Mouse (Mus musculus) forebrain, postnatal 0 days (tissue): ENCODE data around the gene Sarnp. TPM values are rescaled to one million over a fixed set of nuclear protein-coding genes. Genes with fewer than 3 reads are reported as not detected.

Experiments used
- ATAC-seq: fragments of 200-750 bp; cut with Nextera tagmentation; 2 replicates; pipeline ENCODE4 v1.8.0; 2017; ENCODE audit warnings: mild to moderate bottlenecking, moderate library complexity
- DNase-seq: peaks from one replicate; pipeline ENCODE4 v3.0.0-alpha.2; 2015
- H3K27ac ChIP-seq: fragments of 300-500 bp; sonication (generic); 2 replicates; pipeline ENCODE4 v1.5.1; 2014; ENCODE audit warnings: low read depth, mild to moderate bottlenecking, antibody characterized with exemption, low read length, moderate library complexity, mixed read lengths
- H3K27me3 ChIP-seq: fragments of 300-500 bp; sonication (generic); 2 replicates; pipeline ENCODE4 v1.6.1; 2014; ENCODE audit warnings: mild to moderate bottlenecking, low read length, mixed read lengths; ENCODE audit not compliant: insufficient read depth
- H3K36me3 ChIP-seq: fragments of 300-500 bp; sonication (generic); 2 replicates; pipeline ENCODE4 v1.6.1; 2014; ENCODE audit warnings: mild to moderate bottlenecking, moderate library complexity; ENCODE audit not compliant: insufficient read depth
- H3K4me1 ChIP-seq: fragments of 300-500 bp; sonication (generic); 2 replicates; pipeline ENCODE4 v1.6.1; 2014; ENCODE audit warnings: antibody characterized with exemption; ENCODE audit not compliant: insufficient read depth
- H3K4me2 ChIP-seq: fragments of 300-500 bp; sonication (generic); 2 replicates; pipeline ENCODE4 v1.6.1; 2014; ENCODE audit warnings: low read depth, mild to moderate bottlenecking, moderate library complexity
- H3K4me3 ChIP-seq: fragments of 300-500 bp; sonication (generic); 2 replicates; pipeline ENCODE4 v1.5.1; 2014; ENCODE audit warnings: low read depth, low read length, mixed read lengths
- H3K9ac ChIP-seq: fragments of 300-500 bp; sonication (generic); 2 replicates; pipeline ENCODE4 v1.6.1; 2014; ENCODE audit warnings: mild to moderate bottlenecking
- H3K9me3 ChIP-seq: fragments of 300-500 bp; sonication (generic); 2 replicates; pipeline ENCODE4 v1.6.1; 2016; ENCODE audit warnings: low read length
- CTCF ChIP-seq: sonication (generic); IDR thresholded peaks from 2 replicates; pipeline ENCODE4 v1.5.1; 2016; ENCODE audit warnings: antibody characterized with exemption, control low read depth, low read depth
- WGBS: fragments of 180-500 bp; shearing (Covaris S2); extraction: QIAGEN DNeasy Blood & Tissue Kit; methylation state at CpG from one replicate; pipeline ENCODE4 v1.1.7; 2014; 5-methylcytosine and 5-hydroxymethylcytosine counted together
- polyA plus RNA-seq: library from polyadenylated mRNA; unstranded; fragments of >200 nt; fragmentation: Nextera tagmentation; extraction: Ambion mirVana; gene quantifications from 2 replicates; pipeline ENCODE4 v1.2.1, GENCODE M21; 2015
- total RNA-seq: library from RNA; depleted of rRNA; stranded (reverse); fragments of >200 nt; gene quantifications from 2 replicates; pipeline ENCODE4 v1.2.3, GENCODE M21; 2014

Gene Sarnp
- total and polyA plus RNA-seq, 2 experiments from 2014 or later = 54.6 to 146 TPM

GRCm38 (mm10) chr10:128890383-128891295 is 73.5 kb downstream of the Sarnp start:
- no peaks in the 10 kb centered on the region for H3K27me3 ChIP-seq
- peaks cover 18% of the 10 kb centered on the region for H3K4me1 ChIP-seq
- peak overlapping the region; percentile 72 for H3K9ac ChIP-seq
- ATAC-seq (no peak; the same call in 1 of the 2 replicates), DNase-seq (no peak)
- H3K36me3 ChIP-seq = peaks cover 7% of the 10 kb centered on the region; the same call in 1 of the 2 replicates
- 3% methylated on average over 40 of the region's 40 CpGs for WGBS
- peak overlapping the region; percentile 86 for H3K4me3 ChIP-seq
- H3K4me2 ChIP-seq = peak overlapping the region; percentile 82
- H3K9me3 ChIP-seq = no peaks in the 10 kb centered on the region
- peak overlapping the region; percentile 89 for H3K27ac ChIP-seq
- TF ChIP-seq CTCF = no peak

- H3K9me3 ChIP-seq = no peaks in the 10 kb centered on the region
- peaks cover 18% of the 10 kb centered on the region for H3K4me1 ChIP-seq
- H3K27me3 ChIP-seq = no peaks in the 10 kb centered on the region
- peak within 1 kb of the TSS; percentile 89 for H3K27ac ChIP-seq
- peak within 1 kb of the TSS; percentile 86 for H3K4me3 ChIP-seq
- ATAC-seq (peak; percentile 88), DNase-seq (peak; percentile 91)
- TF ChIP-seq CTCF = peak; percentile 12; the same call in 1 of the 2 replicates
- H3K9ac ChIP-seq = peak within 1 kb of the TSS; percentile 72
- WGBS = 1% methylated on average over 79 of the region's 89 CpGs
- peaks cover under 1% of the 10 kb centered on the region; the same call in 1 of the 2 replicates for H3K36me3 ChIP-seq
- H3K4me2 ChIP-seq = peak within 1 kb of the TSS; percentile 82
These were observed 74.4 kb downstream of the Sarnp start, which contains the start of gene Gdf11 for GRCm38 (mm10) chr10:128891296-128892094. Gdf11 (minus strand) TSS chr10:128891718.

GRCm38 (mm10) chr10:128892246-128892645 is 75.1 kb downstream of the Sarnp start:
- ATAC-seq = no peak; the same call in 1 of the 2 replicates
- H3K4me1 ChIP-seq = peaks cover 18% of the 10 kb centered on the region

GRCm38 (mm10) chr10:128895437-128895836 is 78.3 kb downstream of the Sarnp start:
- DNase-seq = peak; percentile 92
- peak; percentile 23; the same call in 1 of the 2 replicates for ATAC-seq
- Histone ChIP-seq H3K9ac (no peak overlapping the region), H3K4me3 (0 out of 2 replicates have a peak overlapping the region, but pooled peaks have one; percentile 16), H3K4me1 (peaks cover 8% of the 10 kb centered on the region), H3K36me3 (no peaks in the 10 kb centered on the region), H3K27ac (no peak overlapping the region), H3K9me3 (no peaks in the 10 kb centered on the region), H3K27me3 (no peaks in the 10 kb centered on the region), H3K4me2 (peak overlapping the region; percentile 33; the same call in 1 of the 2 replicates)
- under 1% methylated on average over 9 of the region's 9 CpGs for WGBS
- peak; percentile 82 for TF ChIP-seq CTCF

More at GRCm38 (mm10) chr10:128892246-128892645, 75.1 kb downstream of the Sarnp start:
- 7% methylated on average over 9 of the region's 9 CpGs for WGBS
- H3K36me3 ChIP-seq = no peaks in the 10 kb centered on the region
- peak overlapping the region; percentile 89 for H3K27ac ChIP-seq
- no peak for DNase-seq
- peak overlapping the region; percentile 86 for H3K4me3 ChIP-seq
- TF ChIP-seq CTCF = no peak
- no peaks in the 10 kb centered on the region for H3K9me3 ChIP-seq
- peak overlapping the region; percentile 72 for H3K9ac ChIP-seq
- H3K27me3 ChIP-seq = no peaks in the 10 kb centered on the region
- peak overlapping the region; percentile 82 for H3K4me2 ChIP-seq

GRCm38 (mm10) chr10:128895952-128896693 is 79.0 kb downstream of the Sarnp start:
- H3K9ac ChIP-seq = peak overlapping the region; percentile 31; the same call in 1 of the 2 replicates
- ATAC-seq = peak; percentile 57
- H3K27me3 ChIP-seq = no peaks in the 10 kb centered on the region
- peak overlapping the region; percentile 16; the same call in 1 of the 2 replicates for H3K4me3 ChIP-seq
- peak; percentile 70 for DNase-seq
- 2% methylated on average over 17 of the region's 17 CpGs for WGBS
- H3K27ac ChIP-seq = no peak overlapping the region
- no peak for TF ChIP-seq CTCF
- peak overlapping the region; percentile 33 for H3K4me2 ChIP-seq
- peaks cover 7% of the 10 kb centered on the region for H3K4me1 ChIP-seq
- H3K9me3 ChIP-seq = no peaks in the 10 kb centered on the region
- no peaks in the 10 kb centered on the region for H3K36me3 ChIP-seq

GRCm38 (mm10) chr10:128896807-128897206 is 79.7 kb downstream of the Sarnp start:
- Histone ChIP-seq H3K9me3 (no peaks in the 10 kb centered on the region), H3K9ac (no peak overlapping the region), H3K36me3 (no peaks in the 10 kb centered on the region), H3K27me3 (no peaks in the 10 kb centered on the region), H3K27ac (no peak overlapping the region), H3K4me1 (peaks cover 7% of the 10 kb centered on the region), H3K4me2 (peak overlapping the region; percentile 33; the same call in 1 of the 2 replicates), H3K4me3 (no peak overlapping the region)
- WGBS = 43% methylated on average over 1 of the region's 1 CpGs
- TF ChIP-seq CTCF = no peak
- DNase-seq (no peak), ATAC-seq (no peak)
